Mouse (Mus musculus): ENCODE data around the gene Clcn2. TPM values are rescaled to one million over a fixed set of nuclear protein-coding genes. Genes with fewer than 3 reads are reported as not detected.

Clcn2 gene
- total RNA-seq (2021) = 10 to 100 TPM; 74.8 to 79.3 TPM
- long read RNA-seq, experiment 1, transcript Clcn2-201 (24 exons, 3,128 nt) = major isoform, 30 of 106 reads
- long read RNA-seq, experiment 1, partial matches to known transcripts = 5 of 106 reads
- long read RNA-seq, experiment 1, other reads (novel, unspliced or antisense) = 71 of 106 reads
- long read RNA-seq, experiment 2, transcript Clcn2-201 (24 exons, 3,128 nt) = major isoform, 18 of 105 reads
- long read RNA-seq, experiment 2, partial matches to known transcripts = 14 of 105 reads
- long read RNA-seq, experiment 2, other reads (novel, unspliced or antisense) = 73 of 105 reads

GRCm38 (mm10) chr16:20717181-20717977, at the start of gene Clcn2, which contains the start of gene Polr2h:
TSS of gene Clcn2 (minus strand) at chr16:20717746.
TSS of gene Polr2h (plus strand) at chr16:20717665.
- Histone ChIP-seq H3K27ac (peak within 1 kb of the TSS; percentile 95), H3K4me3 (peak within 1 kb of the TSS; percentile 61)
- DNase-seq (ENCODE audit: extremely low spot score in 1 of 2, low spot score in 2 of 2) = peak; percentile 96 to 97
- intact Hi-C loops (cut with DNase I) = loop anchor here (1.0 to 5.0 kb wide), 4 partner anchors 16 to 475 kb away; partner anchors contain the start of gene Chrd
- peak; percentile 78 for TF ChIP-seq CTCF (IDR thresholded peaks at IDR 0.05)

GRCm38 (mm10) chr16:20765244-20765643, 47.7 kb upstream of the Clcn2 start:
- Histone ChIP-seq H3K4me3 (no peak overlapping the region), H3K27ac (no peak overlapping the region)
- intact Hi-C loops (cut with DNase I) = no loop called here
- peak; percentile 55 for TF ChIP-seq CTCF (IDR thresholded peaks at IDR 0.05)
- no peak for DNase-seq (ENCODE audit: extremely low spot score in 1 of 2, low spot score in 2 of 2)

GRCm38 (mm10) chr16:20761681-20762080, 44.1 kb upstream of the Clcn2 start:
- peak in 1 of 2 experiments; percentile 37 for DNase-seq (ENCODE audit: extremely low spot score in 1 of 2, low spot score in 2 of 2)
- no peak overlapping the region for H3K27ac ChIP-seq
- H3K4me3 ChIP-seq = no peak overlapping the region
- peak; percentile 54 for TF ChIP-seq CTCF (IDR thresholded peaks at IDR 0.05)
- intact Hi-C loops (cut with DNase I) = loop anchor here (2.0 kb wide), 2 partner anchors 37 to 45 kb away; partner anchors contain the start of genes Clcn2 and Polr2h

- Histone ChIP-seq H3K27ac (no peak overlapping the region), H3K4me3 (no peak overlapping the region)
- DNase-seq (ENCODE audit: extremely low spot score in 1 of 2, low spot score in 2 of 2) = no peak
- TF ChIP-seq CTCF (IDR thresholded peaks at IDR 0.05) = no peak
- intact Hi-C loops (cut with DNase I) = no loop called here
Observed at GRCm38 (mm10) chr16:20757385-20757784, 39.8 kb upstream of the Clcn2 start.

GRCm38 (mm10) chr16:20756052-20756451, 38.5 kb upstream of the Clcn2 start:
- Histone ChIP-seq H3K4me3 (no peak overlapping the region), H3K27ac (no peak overlapping the region)
- intact Hi-C loops (cut with DNase I) = no loop called here
- TF ChIP-seq CTCF (IDR thresholded peaks at IDR 0.05) = no peak
- DNase-seq (ENCODE audit: extremely low spot score in 1 of 2, low spot score in 2 of 2) = no peak

GRCm38 (mm10) chr16:20750518-20750917, 33.0 kb upstream of the Clcn2 start:
- H3K27ac ChIP-seq = no peak overlapping the region
- no peak overlapping the region for H3K4me3 ChIP-seq
- no peak for TF ChIP-seq CTCF (IDR thresholded peaks at IDR 0.05)
- intact Hi-C loops (cut with DNase I) = no loop called here
- DNase-seq (ENCODE audit: extremely low spot score in 1 of 2, low spot score in 2 of 2) = no peak

GRCm38 (mm10) chr16:20746641-20747040, 29.1 kb upstream of the Clcn2 start:
- intact Hi-C loops (cut with DNase I) = loop anchor here (1.0 kb wide), 2 partner anchors 13 to 78 kb away; partner anchors contain the start of gene Chrd
- TF ChIP-seq CTCF (IDR thresholded peaks at IDR 0.05) = no peak
- no peak overlapping the region for H3K4me3 ChIP-seq
- DNase-seq (ENCODE audit: extremely low spot score in 1 of 2, low spot score in 2 of 2) = peak; percentile 61 to 74
- H3K27ac ChIP-seq = no peak overlapping the region

- TF ChIP-seq CTCF (IDR thresholded peaks at IDR 0.05) = no peak
- Histone ChIP-seq H3K4me3 (no peak overlapping the region), H3K27ac (no peak overlapping the region)
- DNase-seq (ENCODE audit: extremely low spot score in 1 of 2, low spot score in 2 of 2) = no peak
- intact Hi-C loops (cut with DNase I) = no loop called here
Observed at GRCm38 (mm10) chr16:20739845-20740244, 22.3 kb upstream of the Clcn2 start.

- Histone ChIP-seq H3K27ac (no peak overlapping the region), H3K4me3 (no peak overlapping the region)
- DNase-seq (ENCODE audit: extremely low spot score in 1 of 2, low spot score in 2 of 2) = no peak
- no peak for TF ChIP-seq CTCF (IDR thresholded peaks at IDR 0.05)
- intact Hi-C loops (cut with DNase I) = no loop called here
Observed at GRCm38 (mm10) chr16:20736823-20737222, 19.3 kb upstream of the Clcn2 start.

- no peak for DNase-seq (ENCODE audit: extremely low spot score in 1 of 2, low spot score in 2 of 2)
- no peak overlapping the region for H3K27ac ChIP-seq
- intact Hi-C loops (cut with DNase I) = no loop called here
- TF ChIP-seq CTCF (IDR thresholded peaks at IDR 0.05) = no peak
- no peak overlapping the region for H3K4me3 ChIP-seq
Observed at GRCm38 (mm10) chr16:20736168-20736567, 18.6 kb upstream of the Clcn2 start.

GRCm38 (mm10) chr16:20735651-20736050, 18.1 kb upstream of the Clcn2 start:
- Histone ChIP-seq H3K27ac (no peak overlapping the region), H3K4me3 (no peak overlapping the region)
- no peak for DNase-seq (ENCODE audit: extremely low spot score in 1 of 2, low spot score in 2 of 2)
- no peak for TF ChIP-seq CTCF (IDR thresholded peaks at IDR 0.05)
- intact Hi-C loops (cut with DNase I) = no loop called here
